Mouse (Mus musculus): ENCODE results near the gene Auts2. TPM values are rescaled to one million over a fixed set of nuclear protein-coding genes. Genes with fewer than 3 reads are reported as not detected.

The Auts2 gene
- polyA plus RNA-seq, 1 experiment from 2014 or later, result 90.6 TPM

DNA sequence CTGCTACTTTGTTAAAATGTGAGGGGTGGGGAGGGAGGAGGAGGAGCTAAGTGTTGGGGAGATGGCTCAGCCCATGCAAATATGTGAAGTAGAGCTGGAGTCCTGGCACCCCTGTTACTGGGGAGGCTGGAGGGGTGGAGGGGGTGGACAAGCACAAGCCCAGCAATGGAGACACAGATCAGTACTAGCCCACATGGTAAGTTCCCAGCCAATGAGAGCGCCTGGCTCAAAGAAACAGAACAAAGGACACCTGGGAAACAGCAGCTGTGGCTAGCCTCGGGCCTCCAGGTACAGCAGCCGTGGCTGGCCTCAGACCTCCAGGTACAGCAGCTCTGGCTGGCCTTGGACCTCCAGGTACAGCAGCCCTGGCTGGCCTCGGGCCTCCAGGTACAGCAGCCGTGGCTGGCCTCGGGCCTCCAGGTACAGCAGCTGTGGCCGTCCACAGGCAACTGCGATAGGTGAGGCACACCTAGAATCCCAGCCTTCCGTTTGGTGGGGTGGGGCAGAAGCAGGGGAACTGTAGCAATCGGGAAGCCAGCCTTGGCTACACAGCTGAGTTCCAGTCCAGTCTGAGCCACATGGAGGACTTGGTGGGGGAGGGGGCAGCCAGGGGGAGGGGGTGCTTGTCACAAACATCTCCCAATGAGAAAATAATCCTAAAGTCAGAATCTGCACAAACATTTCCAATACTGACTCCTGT is 1046.5 kb downstream of the Auts2 start:
- H3K4me3 ChIP-seq, result no peak overlapping the region
- no peak overlapping the region for H3K27ac ChIP-seq
- no peak for ATAC-seq (ENCODE audit: low FRiP score)
- no peaks in the 10 kb centered on the region for H3K36me3 ChIP-seq
- 95% methylated on average over 10 of the region's 10 CpGs for WGBS
- H3K27me3 ChIP-seq, result no peaks in the 10 kb centered on the region
- no peaks in the 10 kb centered on the region for H3K9me3 ChIP-seq (replicated peaks)
- peaks cover 15% of the 10 kb centered on the region for H3K4me1 ChIP-seq
- H3K9ac ChIP-seq, result no peak overlapping the region
- H3K4me2 ChIP-seq (replicated peaks), result no peak overlapping the region

DNA sequence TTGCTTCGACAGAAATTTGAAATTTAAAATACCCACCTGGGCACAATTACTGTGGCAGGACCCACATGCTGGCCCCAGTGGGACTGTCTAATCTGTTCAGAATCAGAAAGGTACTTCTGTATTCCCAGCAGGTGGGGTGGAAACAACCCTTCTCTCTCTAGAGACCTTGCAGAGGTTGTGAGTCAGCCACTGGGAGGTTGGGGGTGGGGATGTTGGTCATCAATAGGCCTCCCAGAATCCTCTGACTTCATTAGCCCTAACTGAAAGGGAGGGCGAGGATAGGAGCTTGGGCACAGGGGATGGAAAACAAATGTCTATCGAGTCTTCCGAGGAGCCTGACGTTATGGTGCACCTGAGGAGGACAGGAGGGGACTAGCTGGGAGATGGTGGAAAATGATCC is 1048.6 kb downstream of the Auts2 start:
- ATAC-seq (ENCODE audit: low FRiP score), result no peak
- WGBS, result 86% methylated on average over 5 of the region's 5 CpGs
- H3K9ac ChIP-seq, result no peak overlapping the region
- H3K27me3 ChIP-seq, result no peaks in the 10 kb centered on the region
- no peaks in the 10 kb centered on the region for H3K9me3 ChIP-seq (replicated peaks)
- peaks cover 15% of the 10 kb centered on the region for H3K4me1 ChIP-seq
- no peak overlapping the region for H3K27ac ChIP-seq
- no peak overlapping the region for H3K4me2 ChIP-seq (replicated peaks)
- H3K4me3 ChIP-seq, result no peak overlapping the region
- H3K36me3 ChIP-seq, result no peaks in the 10 kb centered on the region

DNA sequence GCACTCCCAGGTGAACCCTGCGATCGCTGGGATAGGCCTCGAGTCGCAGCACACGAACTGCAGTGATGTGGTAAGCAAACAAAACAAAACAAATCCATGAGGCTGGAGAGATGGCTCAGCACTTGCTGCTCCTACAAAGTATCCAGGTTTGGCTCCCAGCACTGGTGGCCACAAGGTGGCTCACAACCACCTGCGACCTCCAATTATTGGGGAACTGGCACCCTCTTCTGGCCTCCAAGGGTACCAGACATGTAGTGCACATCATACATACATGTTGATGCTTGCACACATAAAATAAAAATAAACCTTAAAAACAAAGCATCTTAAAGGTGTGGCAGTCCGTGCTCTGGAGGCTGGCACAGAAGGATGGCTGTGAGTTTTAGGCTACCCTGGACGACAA is 1050.6 kb downstream of the Auts2 start:
- H3K4me1 ChIP-seq, result peaks cover 15% of the 10 kb centered on the region
- WGBS, result 85% methylated on average over 8 of the region's 8 CpGs
- H3K4me2 ChIP-seq (replicated peaks), result no peak overlapping the region
- no peak overlapping the region for H3K27ac ChIP-seq
- H3K4me3 ChIP-seq, result no peak overlapping the region
- no peaks in the 10 kb centered on the region for H3K9me3 ChIP-seq (replicated peaks)
- H3K27me3 ChIP-seq, result no peaks in the 10 kb centered on the region
- ATAC-seq (ENCODE audit: low FRiP score), result no peak
- no peak overlapping the region for H3K9ac ChIP-seq
- H3K36me3 ChIP-seq, result no peaks in the 10 kb centered on the region

DNA sequence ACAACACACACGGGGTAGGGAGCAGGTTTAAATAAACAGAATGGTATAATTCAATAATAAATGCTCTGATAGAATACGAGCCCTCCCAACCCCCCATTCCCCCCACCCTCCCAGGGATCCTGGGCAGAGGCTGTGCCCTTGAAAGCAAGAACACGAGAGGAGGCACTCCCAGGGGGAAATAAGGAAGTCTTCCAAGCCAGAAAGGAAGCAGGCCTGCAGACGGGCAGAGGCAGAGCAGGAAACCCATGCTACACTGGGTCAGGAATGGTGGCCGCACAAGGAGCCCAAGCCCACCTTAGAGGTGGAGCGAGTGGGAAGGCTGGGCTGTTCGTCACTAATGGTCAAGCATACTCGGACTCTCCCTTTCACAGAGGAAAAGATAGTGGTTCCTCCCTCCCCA is 1051.3 kb downstream of the Auts2 start:
- Histone ChIP-seq H3K36me3 (peaks cover 2% of the 10 kb centered on the region; the same call in 1 of the 2 replicates), H3K27ac (no peak overlapping the region), H3K27me3 (no peaks in the 10 kb centered on the region), H3K9ac (no peak overlapping the region), H3K9me3 (replicated peaks) (no peaks in the 10 kb centered on the region), H3K4me2 (replicated peaks) (no peak overlapping the region), H3K4me1 (peaks cover 15% of the 10 kb centered on the region), H3K4me3 (no peak overlapping the region)
- 70% methylated on average over 8 of the region's 8 CpGs for WGBS
- no peak for ATAC-seq (ENCODE audit: low FRiP score)

DNA sequence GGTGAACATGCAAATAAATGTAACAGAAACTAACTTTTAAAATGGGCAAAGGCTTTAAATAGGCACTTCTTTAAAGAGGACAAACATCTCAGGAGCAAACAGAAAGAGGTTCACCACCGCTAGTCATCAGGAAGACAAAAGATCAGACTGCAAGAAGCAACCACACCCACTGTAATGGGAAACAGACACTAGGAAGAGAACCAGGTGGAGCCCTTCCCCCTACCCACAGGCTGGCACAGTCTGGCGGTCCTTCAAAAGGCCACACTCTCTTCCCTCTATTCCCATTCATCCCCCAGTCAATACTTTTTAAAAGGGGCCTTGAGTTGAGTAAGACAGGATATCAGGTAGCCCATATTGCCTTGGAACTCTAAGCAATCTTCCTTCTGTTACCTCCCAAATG is 1052.3 kb downstream of the Auts2 start:
- Histone ChIP-seq H3K4me2 (replicated peaks) (no peak overlapping the region), H3K36me3 (peaks cover 5% of the 10 kb centered on the region), H3K27ac (no peak overlapping the region), H3K27me3 (no peaks in the 10 kb centered on the region), H3K4me1 (peaks cover 10% of the 10 kb centered on the region), H3K9me3 (replicated peaks) (no peaks in the 10 kb centered on the region), H3K9ac (no peak overlapping the region), H3K4me3 (no peak overlapping the region)
- WGBS, result 71% methylated on average over 2 of the region's 2 CpGs
- no peak for ATAC-seq (ENCODE audit: low FRiP score)

DNA sequence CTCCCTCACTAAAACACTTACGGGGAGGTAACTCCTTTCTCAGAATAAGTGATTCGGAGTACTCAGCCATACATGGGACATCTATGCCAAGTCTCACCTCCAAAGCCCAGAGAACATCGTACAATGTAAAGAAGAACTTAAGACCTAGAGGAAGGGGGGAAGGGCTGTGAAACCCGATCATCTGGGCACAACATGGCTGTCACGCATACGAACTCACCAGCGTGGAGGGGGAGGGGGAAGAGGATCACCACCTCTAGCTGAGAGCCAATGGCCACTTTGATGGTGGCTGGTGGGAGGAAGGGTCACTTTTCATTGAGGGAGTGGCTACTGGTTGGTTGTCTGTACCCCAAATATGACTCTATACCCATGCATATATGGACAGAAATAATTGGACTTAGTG is 1053.3 kb downstream of the Auts2 start:
- Histone ChIP-seq H3K27me3 (no peaks in the 10 kb centered on the region), H3K4me1 (peaks cover 10% of the 10 kb centered on the region), H3K9me3 (replicated peaks) (no peaks in the 10 kb centered on the region), H3K4me3 (no peak overlapping the region), H3K4me2 (replicated peaks) (no peak overlapping the region), H3K27ac (no peak overlapping the region), H3K9ac (no peak overlapping the region), H3K36me3 (peaks cover 11% of the 10 kb centered on the region)
- 83% methylated on average over 7 of the region's 7 CpGs for WGBS
- ATAC-seq (ENCODE audit: low FRiP score), result no peak

GRCm38 (mm10) chr5:131486527-131486926 is 1056.6 kb downstream of the Auts2 start:
- Histone ChIP-seq H3K9ac (no peak overlapping the region), H3K27me3 (no peaks in the 10 kb centered on the region), H3K4me2 (replicated peaks) (no peak overlapping the region), H3K9me3 (replicated peaks) (no peaks in the 10 kb centered on the region), H3K27ac (no peak overlapping the region), H3K4me3 (no peak overlapping the region), H3K36me3 (peaks cover 11% of the 10 kb centered on the region), H3K4me1 (peaks cover 15% of the 10 kb centered on the region)
- WGBS, result 95% methylated on average over 4 of the region's 4 CpGs
- ATAC-seq (ENCODE audit: low FRiP score), result no peak

GRCm38 (mm10) chr5:131475278-131475677 is 1067.9 kb downstream of the Auts2 start:
- Histone ChIP-seq H3K36me3 (peaks cover 67% of the 10 kb centered on the region), H3K4me1 (no peaks in the 10 kb centered on the region), H3K27me3 (no peaks in the 10 kb centered on the region), H3K4me2 (replicated peaks) (no peak overlapping the region), H3K9ac (no peak overlapping the region), H3K4me3 (no peak overlapping the region), H3K9me3 (replicated peaks) (0 out of 2 replicates have a peak, but pooled peaks cover 3% of the 10 kb centered on the region), H3K27ac (no peak overlapping the region)
- no peak for ATAC-seq (ENCODE audit: low FRiP score)

- Histone ChIP-seq H3K4me2 (replicated peaks) (no peak overlapping the region), H3K27ac (no peak overlapping the region), H3K36me3 (peaks cover 90% of the 10 kb centered on the region), H3K4me1 (peaks cover 2% of the 10 kb centered on the region; the same call in 1 of the 2 replicates), H3K9me3 (replicated peaks) (no peaks in the 10 kb centered on the region), H3K4me3 (no peak overlapping the region), H3K27me3 (no peaks in the 10 kb centered on the region), H3K9ac (no peak overlapping the region)
- 96% methylated on average over 4 of the region's 4 CpGs for WGBS
- no peak for ATAC-seq (ENCODE audit: low FRiP score)
Measured at GRCm38 (mm10) chr5:131468609-131469008, 1074.5 kb downstream of the Auts2 start.

DNA sequence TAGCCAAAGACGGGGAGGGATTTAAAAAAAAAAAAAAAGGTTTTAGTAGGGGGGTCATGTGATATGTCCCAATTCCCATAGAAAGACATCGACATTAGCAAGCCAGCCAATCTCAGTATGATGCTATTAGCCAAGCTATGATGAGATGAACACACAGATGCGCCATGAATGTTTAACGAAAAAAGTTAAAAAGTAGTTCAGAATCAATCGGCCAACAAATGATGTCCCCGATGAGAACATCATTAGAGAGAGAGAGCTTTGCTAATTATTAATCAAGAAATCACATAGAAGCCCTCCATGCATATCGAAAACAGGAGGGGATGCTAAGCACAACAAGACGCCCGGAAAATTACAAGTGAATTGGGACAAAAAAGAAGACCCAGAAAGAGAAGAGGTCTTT is 1077.0 kb downstream of the Auts2 start:
- Histone ChIP-seq H3K4me2 (replicated peaks) (no peak overlapping the region), H3K9me3 (replicated peaks) (no peaks in the 10 kb centered on the region), H3K4me3 (no peak overlapping the region), H3K27me3 (no peaks in the 10 kb centered on the region), H3K4me1 (peaks cover 4% of the 10 kb centered on the region; the same call in 1 of the 2 replicates), H3K36me3 (peaks cover 88% of the 10 kb centered on the region), H3K9ac (no peak overlapping the region), H3K27ac (no peak overlapping the region)
- no peak for ATAC-seq (ENCODE audit: low FRiP score)
- WGBS, result 90% methylated on average over 9 of the region's 9 CpGs

DNA sequence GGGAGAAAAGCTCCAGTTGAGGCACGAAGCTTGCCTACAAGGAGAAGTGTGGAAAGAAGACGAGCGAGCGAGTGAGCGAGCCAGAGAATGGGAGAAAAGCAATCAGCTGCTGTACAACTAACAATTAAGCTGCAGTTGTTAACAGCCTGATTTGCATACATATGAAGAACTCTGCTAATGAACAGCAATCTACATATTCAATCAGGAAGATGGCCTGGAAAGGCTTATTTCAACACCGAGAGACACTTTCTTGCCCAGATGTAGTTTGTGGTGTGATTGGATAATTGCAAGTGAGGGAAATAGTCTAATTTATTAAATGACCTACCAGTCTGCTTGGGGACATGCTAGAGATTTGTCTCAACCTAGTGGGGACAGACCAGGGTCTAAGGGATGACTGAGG is 1079.7 kb downstream of the Auts2 start:
- Histone ChIP-seq H3K36me3 (peaks cover 88% of the 10 kb centered on the region), H3K4me3 (no peak overlapping the region), H3K27me3 (no peaks in the 10 kb centered on the region), H3K9me3 (replicated peaks) (no peaks in the 10 kb centered on the region), H3K4me2 (replicated peaks) (no peak overlapping the region), H3K9ac (no peak overlapping the region), H3K27ac (peak overlapping the region; percentile 35), H3K4me1 (peaks cover 6% of the 10 kb centered on the region)
- no peak for ATAC-seq (ENCODE audit: low FRiP score)
- 76% methylated on average over 6 of the region's 6 CpGs for WGBS

- 73% methylated on average over 6 of the region's 6 CpGs for WGBS
Measured at GRCm38 (mm10) chr5:131459951-131460350, 1083.2 kb downstream of the Auts2 start.

GRCm38 (mm10) chr5:131459549-131459948 is 1083.6 kb downstream of the Auts2 start:
- Histone ChIP-seq H3K27me3 (no peaks in the 10 kb centered on the region), H3K9me3 (replicated peaks) (no peaks in the 10 kb centered on the region), H3K27ac (no peak overlapping the region), H3K4me3 (no peak overlapping the region), H3K36me3 (peaks cover 92% of the 10 kb centered on the region), H3K4me2 (replicated peaks) (no peak overlapping the region), H3K4me1 (peaks cover 6% of the 10 kb centered on the region), H3K9ac (no peak overlapping the region)
- no peak for ATAC-seq (ENCODE audit: low FRiP score)
- WGBS, result 62% methylated on average over 2 of the region's 2 CpGs

More at GRCm38 (mm10) chr5:131459951-131460350, 1083.2 kb downstream of the Auts2 start:
- ATAC-seq (ENCODE audit: low FRiP score), result peak; percentile 26; the same call in 1 of the 2 replicates
- no peak overlapping the region for H3K4me3 ChIP-seq
- H3K36me3 ChIP-seq, result peaks cover 92% of the 10 kb centered on the region
- no peaks in the 10 kb centered on the region for H3K9me3 ChIP-seq (replicated peaks)
- H3K4me2 ChIP-seq (replicated peaks), result no peak overlapping the region
- H3K9ac ChIP-seq, result no peak overlapping the region
- no peak overlapping the region for H3K27ac ChIP-seq
- H3K4me1 ChIP-seq, result peaks cover 6% of the 10 kb centered on the region
- no peaks in the 10 kb centered on the region for H3K27me3 ChIP-seq
